Mouse (Mus musculus) lung, postnatal 0 days (tissue): Measurements from ENCODE around the gene Grrp1.
A peak's percentile ranks its signal among the peaks of the same experiment; 100 is the strongest.

Source experiments
- CTCF ChIP-seq: IDR thresholded peaks from 2 replicates; pipeline ENCODE4 v1.5.1; 2016; ENCODE audit warnings: antibody characterized with exemption, mild to moderate bottlenecking
- EP300 ChIP-seq: IDR thresholded peaks from 2 replicates; pipeline ENCODE4 v1.6.1; 2016; ENCODE audit warnings: antibody characterized with exemption, mild to moderate bottlenecking, control low read depth

DNA sequence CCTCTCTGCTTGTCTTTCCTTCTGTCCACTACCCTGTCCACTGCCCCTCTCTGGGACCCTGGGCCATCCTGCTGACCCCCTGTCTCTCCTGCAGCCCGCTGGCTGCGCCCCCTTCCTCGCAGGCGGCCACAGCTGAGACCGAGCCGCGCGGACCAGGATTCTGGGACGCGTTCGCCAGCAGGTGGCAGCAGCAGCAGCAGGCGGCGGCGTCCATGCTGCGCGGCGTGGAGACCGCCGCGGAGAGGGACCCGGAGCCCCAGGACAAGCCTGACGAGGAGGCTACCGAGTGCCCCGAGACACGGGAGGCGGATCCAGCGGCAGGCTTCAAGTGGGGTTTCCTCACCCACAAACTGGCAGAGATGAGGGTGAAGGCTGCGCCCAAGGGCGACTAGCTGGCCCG lies 4.3 kb downstream of the Grrp1 start:
- TF ChIP-seq CTCF (peak; percentile 94), EP300 (no peak)
